Mouse (Mus musculus): ENCODE results near the gene Ogg1. TPM values are rescaled to one million over a fixed set of nuclear protein-coding genes. Genes with fewer than 3 reads are reported as not detected.

Ogg1 gene
- polyA plus RNA-seq, 1 experiment from 2014 or later: 14.0 TPM

DNA sequence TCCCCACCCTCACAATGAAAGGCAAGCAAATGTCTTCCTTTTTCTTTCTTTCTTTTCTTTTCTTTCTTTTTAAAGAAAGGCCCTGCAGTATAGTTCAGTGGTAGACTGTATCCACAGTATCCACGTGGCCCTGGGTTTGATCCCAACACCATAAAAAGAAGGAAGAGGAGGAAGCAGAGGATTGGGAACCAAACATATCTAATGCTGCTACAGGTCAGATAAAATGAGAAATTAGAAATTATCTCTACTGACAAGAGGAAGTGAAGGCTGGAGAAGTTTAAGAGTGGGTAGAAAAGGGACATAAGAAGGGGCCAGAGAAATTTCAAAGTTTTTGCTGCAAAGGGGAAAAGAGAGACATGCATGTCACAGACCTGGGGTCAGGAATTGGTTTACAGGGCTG is 40.5 kb upstream of the Ogg1 start:
- Histone ChIP-seq H3K27me3 (ENCODE audit: insufficient read depth, low read length) (peaks cover 19% of the 10 kb centered on the region; the same call in 1 of the 2 replicates), H3K4me2 (ENCODE audit: low read length) (no peak overlapping the region), H3K4me3 (replicated peaks; ENCODE audit: low read depth, low read length) (no peak overlapping the region), H3K9me3 (replicated peaks; ENCODE audit: low read length) (no peaks in the 10 kb centered on the region), H3K27ac (no peak overlapping the region), H3K9ac (ENCODE audit: low read depth, low read length) (no peak overlapping the region), H3K4me1 (replicated peaks; ENCODE audit: insufficient read depth, low read length) (no peaks in the 10 kb centered on the region), H3K36me3 (ENCODE audit: insufficient read depth, low read length) (no peaks in the 10 kb centered on the region)
- DNase-seq (ENCODE audit: low spot score) (no peak), ATAC-seq (replicated peaks; ENCODE audit: low FRiP score, low read depth) (no peak)
- 67% methylated on average over 1 of the region's 1 CpGs for WGBS
- TF ChIP-seq CTCF (IDR thresholded peaks at IDR 0.05; ENCODE audit: low read depth): no peak

GRCm38 (mm10) chr6:113287236-113287635 is 39.5 kb upstream of the Ogg1 start:
- no peak overlapping the region for H3K4me3 ChIP-seq (replicated peaks; ENCODE audit: low read depth, low read length)
- ATAC-seq (replicated peaks; ENCODE audit: low FRiP score, low read depth): no peak
- WGBS: 79% methylated on average over 4 of the region's 4 CpGs

GRCm38 (mm10) chr6:113289346-113289745 is 37.4 kb upstream of the Ogg1 start:
- Histone ChIP-seq H3K4me1 (replicated peaks; ENCODE audit: insufficient read depth, low read length) (no peaks in the 10 kb centered on the region), H3K4me2 (ENCODE audit: low read length) (no peak overlapping the region), H3K27me3 (ENCODE audit: insufficient read depth, low read length) (peaks cover under 1% of the 10 kb centered on the region; the same call in 1 of the 2 replicates), H3K27ac (no peak overlapping the region), H3K4me3 (replicated peaks; ENCODE audit: low read depth, low read length) (no peak overlapping the region), H3K36me3 (ENCODE audit: insufficient read depth, low read length) (no peaks in the 10 kb centered on the region), H3K9me3 (replicated peaks; ENCODE audit: low read length) (no peaks in the 10 kb centered on the region), H3K9ac (ENCODE audit: low read depth, low read length) (no peak overlapping the region)
- WGBS: 76% methylated on average over 15 of the region's 15 CpGs
- ATAC-seq (replicated peaks; ENCODE audit: low FRiP score, low read depth): no peak
- no peak for TF ChIP-seq CTCF (IDR thresholded peaks at IDR 0.05; ENCODE audit: low read depth)
- DNase-seq (ENCODE audit: low spot score): no peak

More at GRCm38 (mm10) chr6:113287236-113287635, 39.5 kb upstream of the Ogg1 start:
- Histone ChIP-seq H3K36me3 (ENCODE audit: insufficient read depth, low read length) (no peaks in the 10 kb centered on the region), H3K27ac (no peak overlapping the region), H3K4me1 (replicated peaks; ENCODE audit: insufficient read depth, low read length) (no peaks in the 10 kb centered on the region), H3K4me2 (ENCODE audit: low read length) (no peak overlapping the region), H3K9me3 (replicated peaks; ENCODE audit: low read length) (no peaks in the 10 kb centered on the region), H3K27me3 (ENCODE audit: insufficient read depth, low read length) (peaks cover 18% of the 10 kb centered on the region; the same call in 1 of the 2 replicates), H3K9ac (ENCODE audit: low read depth, low read length) (no peak overlapping the region)
- DNase-seq (ENCODE audit: low spot score): no peak
- no peak for TF ChIP-seq CTCF (IDR thresholded peaks at IDR 0.05; ENCODE audit: low read depth)

DNA sequence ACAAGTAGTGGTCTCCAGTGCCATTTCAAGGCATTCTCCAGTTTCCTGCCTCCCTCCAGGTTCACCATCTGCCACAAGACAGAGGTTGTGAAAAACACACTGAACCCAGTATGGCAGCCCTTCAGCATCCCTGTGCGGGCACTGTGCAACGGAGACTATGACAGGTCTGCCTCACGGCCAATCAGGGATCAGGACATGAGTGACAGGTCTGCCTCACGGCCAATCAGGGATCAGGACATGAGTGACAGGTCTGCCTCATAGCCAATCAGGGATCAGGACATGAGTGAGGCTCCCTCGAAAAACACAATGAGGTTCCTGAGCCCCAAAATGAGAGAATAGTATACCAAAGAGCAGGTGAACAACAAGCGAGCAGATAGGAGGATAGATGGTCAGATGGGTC is 36.4 kb upstream of the Ogg1 start:
- ATAC-seq (replicated peaks; ENCODE audit: low FRiP score, low read depth) (no peak), DNase-seq (ENCODE audit: low spot score) (no peak)
- Histone ChIP-seq H3K27ac (no peak overlapping the region), H3K9ac (ENCODE audit: low read depth, low read length) (no peak overlapping the region), H3K4me2 (ENCODE audit: low read length) (no peak overlapping the region), H3K36me3 (ENCODE audit: insufficient read depth, low read length) (no peaks in the 10 kb centered on the region), H3K4me3 (replicated peaks; ENCODE audit: low read depth, low read length) (no peak overlapping the region), H3K9me3 (replicated peaks; ENCODE audit: low read length) (no peaks in the 10 kb centered on the region), H3K4me1 (replicated peaks; ENCODE audit: insufficient read depth, low read length) (no peaks in the 10 kb centered on the region), H3K27me3 (ENCODE audit: insufficient read depth, low read length) (no peaks in the 10 kb centered on the region)
- no peak for TF ChIP-seq CTCF (IDR thresholded peaks at IDR 0.05; ENCODE audit: low read depth)
- WGBS: 68% methylated on average over 6 of the region's 6 CpGs

DNA sequence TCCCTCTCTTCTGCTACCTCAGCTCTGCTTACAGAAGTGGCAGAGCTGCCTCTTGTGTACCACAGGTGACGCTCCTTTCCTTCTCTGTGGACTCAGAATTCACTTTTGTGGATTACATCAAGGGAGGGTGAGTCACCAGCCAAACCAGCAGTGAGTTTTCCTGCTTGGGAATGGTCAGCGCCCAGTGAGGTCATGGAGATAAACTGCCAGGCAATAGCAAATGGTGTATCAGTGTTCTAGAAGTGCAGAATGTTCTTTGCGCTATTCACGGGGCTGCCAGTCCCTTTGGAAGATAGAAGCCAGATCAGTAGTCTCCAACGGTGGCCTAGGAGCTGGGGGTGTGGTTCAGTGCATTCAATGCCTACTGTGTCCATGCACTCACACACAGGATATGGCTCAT is 33.8 kb upstream of the Ogg1 start:
- no peak for TF ChIP-seq CTCF (IDR thresholded peaks at IDR 0.05; ENCODE audit: low read depth)
- no peaks in the 10 kb centered on the region for H3K4me1 ChIP-seq (replicated peaks; ENCODE audit: insufficient read depth, low read length)
- H3K27ac ChIP-seq: no peak overlapping the region
- H3K9ac ChIP-seq (ENCODE audit: low read depth, low read length): no peak overlapping the region
- H3K36me3 ChIP-seq (ENCODE audit: insufficient read depth, low read length): no peaks in the 10 kb centered on the region
- DNase-seq (ENCODE audit: low spot score) (no peak), ATAC-seq (replicated peaks; ENCODE audit: low FRiP score, low read depth) (no peak)
- no peaks in the 10 kb centered on the region for H3K9me3 ChIP-seq (replicated peaks; ENCODE audit: low read length)
- H3K27me3 ChIP-seq (ENCODE audit: insufficient read depth, low read length): no peaks in the 10 kb centered on the region
- no peak overlapping the region for H3K4me2 ChIP-seq (ENCODE audit: low read length)
- 68% methylated on average over 5 of the region's 5 CpGs for WGBS
- H3K4me3 ChIP-seq (replicated peaks; ENCODE audit: low read depth, low read length): no peak overlapping the region

DNA sequence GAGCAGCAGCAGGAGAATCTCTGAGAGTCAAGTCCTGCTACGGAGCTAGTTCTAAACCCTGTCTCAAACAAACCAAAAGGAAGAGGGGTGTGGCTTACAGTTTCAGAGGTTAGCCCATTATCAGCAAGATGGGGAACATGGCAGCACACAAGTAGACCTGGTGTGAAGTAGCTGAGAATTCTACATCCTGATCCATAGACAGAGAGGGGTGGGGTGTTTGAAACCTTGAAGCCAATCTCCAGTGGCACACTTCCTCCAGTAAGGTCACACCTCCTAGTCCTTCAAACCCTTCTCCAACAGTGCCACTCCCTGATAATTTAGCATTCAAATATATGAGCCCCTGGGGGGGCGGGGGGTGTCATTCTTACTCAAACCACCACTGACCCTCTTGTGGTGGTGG is 30.7 kb upstream of the Ogg1 start:
- WGBS: 88% methylated on average over 2 of the region's 2 CpGs

GRCm38 (mm10) chr6:113296639-113297038 is 30.1 kb upstream of the Ogg1 start:
- Histone ChIP-seq H3K27ac (no peak overlapping the region), H3K36me3 (ENCODE audit: insufficient read depth, low read length) (no peaks in the 10 kb centered on the region), H3K4me2 (ENCODE audit: low read length) (no peak overlapping the region), H3K4me1 (replicated peaks; ENCODE audit: insufficient read depth, low read length) (no peaks in the 10 kb centered on the region), H3K9me3 (replicated peaks; ENCODE audit: low read length) (no peaks in the 10 kb centered on the region), H3K9ac (ENCODE audit: low read depth, low read length) (no peak overlapping the region), H3K27me3 (ENCODE audit: insufficient read depth, low read length) (no peaks in the 10 kb centered on the region), H3K4me3 (replicated peaks; ENCODE audit: low read depth, low read length) (no peak overlapping the region)
- DNase-seq (ENCODE audit: low spot score) (no peak), ATAC-seq (replicated peaks; ENCODE audit: low FRiP score, low read depth) (no peak)
- 68% methylated on average over 4 of the region's 4 CpGs for WGBS
- no peak for TF ChIP-seq CTCF (IDR thresholded peaks at IDR 0.05; ENCODE audit: low read depth)

More for the DNA sequence above, 30.7 kb upstream of the Ogg1 start:
- H3K4me3 ChIP-seq (replicated peaks; ENCODE audit: low read depth, low read length): no peak overlapping the region
- no peak overlapping the region for H3K4me2 ChIP-seq (ENCODE audit: low read length)
- H3K4me1 ChIP-seq (replicated peaks; ENCODE audit: insufficient read depth, low read length): no peaks in the 10 kb centered on the region
- TF ChIP-seq CTCF (IDR thresholded peaks at IDR 0.05; ENCODE audit: low read depth): no peak
- no peaks in the 10 kb centered on the region for H3K9me3 ChIP-seq (replicated peaks; ENCODE audit: low read length)
- no peaks in the 10 kb centered on the region for H3K27me3 ChIP-seq (ENCODE audit: insufficient read depth, low read length)
- H3K27ac ChIP-seq: no peak overlapping the region
- H3K9ac ChIP-seq (ENCODE audit: low read depth, low read length): no peak overlapping the region
- ATAC-seq (replicated peaks; ENCODE audit: low FRiP score, low read depth): no peak
- DNase-seq (ENCODE audit: low spot score): no peak
- no peaks in the 10 kb centered on the region for H3K36me3 ChIP-seq (ENCODE audit: insufficient read depth, low read length)

All from kidney, postnatal 0 days (tissue).